Mouse (Mus musculus) c-Kit-negative CD71-positive TER-119-positive erythroid progenitor cells, embryonic 14.5 days (primary cell): ENCODE results near the gene Nupr1l.
"Not testable (repeated sequence)": the region's sequence is repeated elsewhere in the genome, so short reads cannot be mapped to it uniquely, and the experiment has no call there.

Experiments
- DNase-seq: peaks from one replicate; pipeline ENCODE4 v3.0.0-alpha.2; 2013; ENCODE audit warnings: low read depth, low spot score

Nupr1l gene

GRCm38 (mm10) chr5:129915491-129915890 is 7.2 kb downstream of the Nupr1l start:
- DNase-seq: not testable (repeated sequence)

- no peak for DNase-seq
These were observed 9.8 kb downstream of the Nupr1l start for GRCm38 (mm10) chr5:129918065-129918651.

GRCm38 (mm10) chr5:129918752-129919151 is 10.4 kb downstream of the Nupr1l start:
- no peak for DNase-seq

GRCm38 (mm10) chr5:129919320-129919719 is 11.0 kb downstream of the Nupr1l start:
- DNase-seq: no peak

GRCm38 (mm10) chr5:129921972-129922371 is 13.6 kb downstream of the Nupr1l start:
- DNase-seq: no peak

GRCm38 (mm10) chr5:129924820-129925452 is 16.6 kb downstream of the Nupr1l start:
- no peak for DNase-seq

- no peak for DNase-seq
These were observed 17.6 kb downstream of the Nupr1l start for GRCm38 (mm10) chr5:129925933-129926332.

- DNase-seq: no peak
These were observed 21.9 kb downstream of the Nupr1l start for GRCm38 (mm10) chr5:129929924-129930855.

- no peak for DNase-seq
These were observed 28.6 kb downstream of the Nupr1l start for GRCm38 (mm10) chr5:129936941-129937340.

GRCm38 (mm10) chr5:129940281-129940680 is 31.9 kb downstream of the Nupr1l start:
- DNase-seq: no peak

- DNase-seq: no peak
These were observed 32.6 kb downstream of the Nupr1l start for GRCm38 (mm10) chr5:129940736-129941494.

- peak; percentile 99 for DNase-seq
These were observed 33.2 kb downstream of the Nupr1l start, which contains the start of gene Vkorc1l1 for GRCm38 (mm10) chr5:129941495-129942045. Gene Vkorc1l1 (plus strand): TSS chr5:129941970.

- DNase-seq: not testable (repeated sequence)
These were observed 34.0 kb downstream of the Nupr1l start for GRCm38 (mm10) chr5:129942073-129942939.

- DNase-seq: no peak
These were observed 35.1 kb downstream of the Nupr1l start for GRCm38 (mm10) chr5:129943402-129943801.

- no peak for DNase-seq
These were observed 39.2 kb downstream of the Nupr1l start for GRCm38 (mm10) chr5:129947528-129948033.

- no peak for DNase-seq
These were observed 43.8 kb downstream of the Nupr1l start for GRCm38 (mm10) chr5:129952143-129952542.

GRCm38 (mm10) chr5:129954473-129955254 is 46.3 kb downstream of the Nupr1l start:
- no peak for DNase-seq

- no peak for DNase-seq
These were observed 47.5 kb downstream of the Nupr1l start for GRCm38 (mm10) chr5:129955792-129956191.

GRCm38 (mm10) chr5:129963224-129963623 is 54.9 kb downstream of the Nupr1l start:
- no peak for DNase-seq
